Comparison of ENCODE assay signal across 21 mouse cellular contexts in genomic region chr2:156919796-156920195, GRCm38 (mm10). TPM values are rescaled to one million over a fixed set of nuclear protein-coding genes. Genes with fewer than 3 reads are reported as not detected.
DNase-seq lines count a peak whose midpoint lies in the region; ATAC-seq and TF ChIP-seq lines count a peak whose summit lies in the region.
"Had no signal": no experiment of that assay in that cellular context is flagged by ENCODE, and none has a peak within 500 bp of the region (broad histone marks: within the 10 kb centered on the region; RNA-seq: fewer than 3 reads in every experiment).

No protein-coding gene starts in this region.

- H3K9me3 ChIP-seq in liver, embryonic 12.5 days (replicated peaks) = no peaks in the 10 kb centered on the region
- no peaks in the 10 kb centered on the region for H3K9me3 ChIP-seq in liver, postnatal 0 days (ENCODE audit: low read length)
- H3K9me3 ChIP-seq: embryonic facial prominence, embryonic 10.5 days; forebrain, embryonic 13.5 days; hindbrain, embryonic 10.5 days had no signal

- peak overlapping the region; percentile 15; the same call in 1 of the 2 replicates for H3K27ac ChIP-seq in liver, embryonic 12.5 days
- H3K27ac ChIP-seq in liver, postnatal 0 days (ENCODE audit: low read depth) = no peak overlapping the region
- H3K27ac ChIP-seq: embryonic facial prominence, embryonic 10.5 days; forebrain, embryonic 13.5 days; hindbrain, embryonic 10.5 days; hindbrain, embryonic 14.5 days had no signal

- no peak for TF ChIP-seq EP300 in liver, postnatal 0 days (IDR thresholded peaks at IDR 0.05; ENCODE audit: low read depth)

- no peak overlapping the region for H3K4me2 ChIP-seq in liver, embryonic 12.5 days
- no peak overlapping the region for H3K4me2 ChIP-seq in liver, postnatal 0 days (ENCODE audit: low read depth, low read length)
- H3K4me2 ChIP-seq: forebrain, embryonic 13.5 days; heart, embryonic 12.5 days; hindbrain, embryonic 14.5 days had no signal

- H3K4me3 ChIP-seq in liver, embryonic 12.5 days = no peak overlapping the region
- no peak overlapping the region for H3K4me3 ChIP-seq in liver, postnatal 0 days (ENCODE audit: low read depth, low read length)
- H3K4me3 ChIP-seq: embryonic facial prominence, embryonic 10.5 days; forebrain, embryonic 13.5 days; heart, embryonic 12.5 days; hindbrain, embryonic 10.5 days had no signal

- H3K9ac ChIP-seq in liver, embryonic 12.5 days = peak overlapping the region; percentile 46; the same call in 1 of the 2 replicates
- H3K9ac ChIP-seq in liver, postnatal 0 days (replicated peaks) = no peak overlapping the region
- H3K9ac ChIP-seq: forebrain, embryonic 13.5 days; forebrain, postnatal 0 days; heart, embryonic 12.5 days; hindbrain, embryonic 14.5 days had no signal

- WGBS in liver, embryonic 12.5 days (ENCODE audit: insufficient replicate concordance) = 42% methylated on average over 2 of the region's 2 CpGs
- WGBS in liver, postnatal 0 days (ENCODE audit: insufficient replicate concordance) = 39% methylated on average over 2 of the region's 2 CpGs

- ATAC-seq in CD4-positive, CD25-positive, alpha-beta regulatory T cell, adult 4 months = no peak
- ATAC-seq in liver, embryonic 12.5 days = no peak
- no peak for ATAC-seq in liver, postnatal 0 days
- ATAC-seq: forebrain, embryonic 13.5 days; forebrain, postnatal 0 days; intestine, embryonic 16.5 days had no signal

- peak; percentile 31 for DNase-seq in CD4-positive, CD25-positive, alpha-beta regulatory T cell, adult 2 months (ENCODE audit: low read depth, low spot score)
- no peak for DNase-seq in liver, postnatal 0 days
- peak; percentile 55 for DNase-seq in thymus, postnatal 14 days
- DNase-seq in ovary, postnatal 36 days (ENCODE audit: low spot score) = no peak
- DNase-seq in gastrocnemius, postnatal 4 days (ENCODE audit: low spot score in 2 of 2) = no peak
- DNase-seq: adrenal gland, postnatal 25 days; B cell, adult 2 months; cerebellum, adult 2 months; cerebellum, postnatal 10 days; forebrain, postnatal 0 days; gastrocnemius, postnatal 14 days had no signal

- H3K27me3 ChIP-seq in liver, embryonic 12.5 days (replicated peaks) = peaks cover 6% of the 10 kb centered on the region
- no peaks in the 10 kb centered on the region for H3K27me3 ChIP-seq in liver, postnatal 0 days (ENCODE audit: insufficient read depth, low read length)
- H3K27me3 ChIP-seq: forebrain, embryonic 13.5 days; heart, embryonic 12.5 days had no signal

- H3K36me3 ChIP-seq in liver, embryonic 12.5 days = no peaks in the 10 kb centered on the region
- no peaks in the 10 kb centered on the region for H3K36me3 ChIP-seq in liver, postnatal 0 days (replicated peaks; ENCODE audit: insufficient read depth, low read length)
- H3K36me3 ChIP-seq: embryonic facial prominence, embryonic 10.5 days; heart, embryonic 12.5 days; hindbrain, embryonic 10.5 days had no signal

- peaks cover 58% of the 10 kb centered on the region for H3K4me1 ChIP-seq in liver, embryonic 12.5 days
- peaks cover 19% of the 10 kb centered on the region for H3K4me1 ChIP-seq in liver, postnatal 0 days (ENCODE audit: insufficient read depth)
- H3K4me1 ChIP-seq: embryonic facial prominence, embryonic 10.5 days; forebrain, embryonic 13.5 days; hindbrain, embryonic 10.5 days had no signal

- no peak for TF ChIP-seq CTCF in liver, postnatal 0 days (IDR thresholded peaks at IDR 0.05; ENCODE audit: low read depth)

RNA-seq across cellular contexts. Expression of gene Sla2, which starts 32.8 kb away (rescaled TPM):
- polyA plus RNA-seq in CD4-positive, CD25-positive, alpha-beta regulatory T cell, adult 4 months (2017; shearing (Covaris generic)) = 10 to 100 TPM; 68.5 to 86.7 TPM
- polyA plus RNA-seq in liver, embryonic 12.5 days (2016; fragmentation: Nextera tagmentation; extraction: Ambion mirVana) = 6.2 and 7.1 TPM in 2 replicates
- 1.8 and 2.4 TPM in 2 replicates for polyA plus RNA-seq in liver, postnatal 0 days (2015; fragmentation: Nextera tagmentation; extraction: Ambion mirVana)
- not detected for total RNA-seq in gastrocnemius, postnatal 4 days (2021)
- total RNA-seq: adrenal gland, postnatal 25 days; forebrain, postnatal 0 days; gastrocnemius, adult 18-20 months; gastrocnemius, postnatal 14 days; heart, postnatal 25 days had no signal

RNA-seq across cellular contexts. Expression of gene Rab5if, which starts 56.9 kb away (rescaled TPM):
- polyA plus RNA-seq in CD4-positive, CD25-positive, alpha-beta regulatory T cell, adult 4 months (2017; shearing (Covaris generic)) = 1 to 10 TPM; 5.1 to 5.4 TPM
- polyA plus RNA-seq in liver, embryonic 12.5 days (2016; fragmentation: Nextera tagmentation; extraction: Ambion mirVana) = 250 and 266 TPM in 2 replicates
- polyA plus RNA-seq in liver, postnatal 0 days (2015; fragmentation: Nextera tagmentation; extraction: Ambion mirVana) = 190 and 216 TPM in 2 replicates
- 10 to 100 TPM; 70.6 to 75.5 TPM for total RNA-seq in gastrocnemius, postnatal 4 days (2021)

Comparison
In these comparisons a context has a peak if more than half of its experiments do, and no peak if none do; other contexts are left out.
1. DNase-seq: peak in CD4-positive, CD25-positive, alpha-beta regulatory T cell, adult 2 months (single experiment) and thymus, postnatal 14 days (single experiment); none in liver, postnatal 0 days (single experiment), ovary, postnatal 36 days (single experiment) and gastrocnemius, postnatal 4 days (0 of 2).
2. RNA of gene Rab5if, which starts 56.9 kb away (polyA plus RNA-seq): 250 to 266 TPM in liver, embryonic 12.5 days and 190 to 216 TPM in liver, postnatal 0 days; 5.1 to 5.4 TPM in CD4-positive, CD25-positive, alpha-beta regulatory T cell, adult 4 months; every median in the first group is over 10 times any median in the second.